Mouse (Mus musculus) hindbrain, embryonic 16.5 days (tissue): ENCODE data around the gene Tpsab1. TPM values are rescaled to one million over a fixed set of nuclear protein-coding genes. Genes with fewer than 3 reads are reported as not detected.

Experiments used
- polyA plus RNA-seq: library from polyadenylated mRNA; unstranded; fragments of >200 nt; fragmentation: Nextera tagmentation; extraction: Ambion mirVana; gene quantifications from 2 replicates; pipeline ENCODE4 v1.2.1, GENCODE M21; 2015

Tpsab1 gene
- polyA plus RNA-seq, 1 experiment from 2014 or later: not detected

Other genes with a start within 250 kb of the Tpsab1 start
- 54.6 and 60.8 TPM in 2 replicates for gene Telo2, start 229.6 kb downstream of the Tpsab1 start, polyA plus RNA-seq
- 0.49 TPM in 1 of 2 replicates, not detected in the other for gene Ptx4, start 224.8 kb downstream of the Tpsab1 start, polyA plus RNA-seq
- gene Clcn7, start 212.2 kb downstream of the Tpsab1 start, polyA plus RNA-seq: 28.9 and 34.3 TPM in 2 replicates
- not detected in 2 replicates for gene Ccdc154, start 183.1 kb downstream of the Tpsab1 start, polyA plus RNA-seq
- gene Gm38655, start 170.1 kb downstream of the Tpsab1 start, polyA plus RNA-seq: not detected in 2 replicates
- gene BC003965, start 161.0 kb downstream of the Tpsab1 start, polyA plus RNA-seq: 33.8 and 34.1 TPM in 2 replicates
- gene Unkl, start 157.2 kb downstream of the Tpsab1 start, polyA plus RNA-seq: 16.0 and 17.6 TPM in 2 replicates
- 110 and 114 TPM in 2 replicates for gene Gnptg, start 105.4 kb downstream of the Tpsab1 start, polyA plus RNA-seq
- gene Tsr3, start 105.4 kb downstream of the Tpsab1 start, polyA plus RNA-seq: 57.4 and 58.2 TPM in 2 replicates
- gene Baiap3, start 89.2 kb downstream of the Tpsab1 start, polyA plus RNA-seq: 23.4 and 26.0 TPM in 2 replicates
- gene Ube2i, start 70.9 kb downstream of the Tpsab1 start, polyA plus RNA-seq: 409 and 435 TPM in 2 replicates
- gene Prss34, start 47.2 kb downstream of the Tpsab1 start, polyA plus RNA-seq: not detected in 2 replicates
- gene Prss28, start 36.9 kb downstream of the Tpsab1 start, polyA plus RNA-seq: not detected in 2 replicates
- gene Prss29, start 26.9 kb downstream of the Tpsab1 start, polyA plus RNA-seq: not detected in 2 replicates
- 0.19 and 2.1 TPM in 2 replicates for gene Tpsb2, start 20.7 kb upstream of the Tpsab1 start, polyA plus RNA-seq
- gene Tpsg1, start 23.7 kb upstream of the Tpsab1 start, polyA plus RNA-seq: 0.43 and 0.55 TPM in 2 replicates
- 5.9 and 6.2 TPM in 2 replicates for gene Cacna1h, start 88.2 kb upstream of the Tpsab1 start, polyA plus RNA-seq
- 1.4 and 1.9 TPM in 2 replicates for gene Tekt4, start 109.1 kb upstream of the Tpsab1 start, polyA plus RNA-seq
- 1.0 TPM in 2 replicates for gene Sstr5, start 151.7 kb upstream of the Tpsab1 start, polyA plus RNA-seq
- 24.2 and 25.1 TPM in 2 replicates for gene Sox8, start 225.1 kb upstream of the Tpsab1 start, polyA plus RNA-seq
- gene Lmf1, start 233.5 kb upstream of the Tpsab1 start, polyA plus RNA-seq: 27.7 and 28.2 TPM in 2 replicates